Mouse (Mus musculus) limb, embryonic 12.5 days (tissue): ENCODE data around the gene Nfx1. TPM values are rescaled to one million over a fixed set of nuclear protein-coding genes. Genes with fewer than 3 reads are reported as not detected.

Experiments
- ATAC-seq: fragments of 200-750 bp; cut with Nextera tagmentation; 2 replicates; pipeline ENCODE4 v1.8.0; 2017; ENCODE audit warnings: low read depth, moderate TSS enrichment; ENCODE audit not compliant: insufficient number of reproducible peaks, insufficient read depth, low FRiP score, low TSS enrichment
- H3K27ac ChIP-seq: fragments of 300-500 bp; sonication (generic); 2 replicates; pipeline ENCODE4 v1.5.1; 2016; ENCODE audit warnings: mild to moderate bottlenecking, moderate library complexity
- H3K27me3 ChIP-seq: fragments of 300-500 bp; sonication (generic); 2 replicates; pipeline ENCODE4 v1.6.1; 2016; ENCODE audit warnings: mild to moderate bottlenecking, moderate library complexity
- H3K36me3 ChIP-seq: fragments of 300-500 bp; sonication (generic); 2 replicates; pipeline ENCODE4 v1.6.1; 2016; ENCODE audit warnings: mild to moderate bottlenecking, moderate library complexity
- H3K4me1 ChIP-seq: fragments of 300-500 bp; sonication (generic); replicated peaks from 2 replicates; pipeline ENCODE4 v1.6.1; 2016
- H3K4me2 ChIP-seq: fragments of 300-500 bp; sonication (generic); 2 replicates; pipeline ENCODE4 v1.6.1; 2016; ENCODE audit warnings: mild to moderate bottlenecking, moderate library complexity
- H3K4me3 ChIP-seq: fragments of 300-500 bp; sonication (generic); replicated peaks from 2 replicates; pipeline ENCODE4 v1.5.1; 2016; ENCODE audit warnings: mild to moderate bottlenecking
- H3K9ac ChIP-seq: fragments of 300-500 bp; sonication (generic); replicated peaks from 2 replicates; pipeline ENCODE4 v1.6.1; 2016; ENCODE audit warnings: mild to moderate bottlenecking, moderate library complexity
- H3K9me3 ChIP-seq: fragments of 300-500 bp; sonication (generic); 2 replicates; pipeline ENCODE4 v1.6.1; 2016; ENCODE audit warnings: mild to moderate bottlenecking, moderate library complexity
- WGBS: fragments of 180-500 bp; shearing (Covaris S2); methylation state at CpG from one replicate; pipeline ENCODE4 v1.1.7; 2016; 5-methylcytosine and 5-hydroxymethylcytosine counted together
- polyA plus RNA-seq: library from polyadenylated mRNA; unstranded; fragments of >200 nt; fragmentation: Nextera tagmentation; extraction: Ambion mirVana; gene quantifications from 2 replicates; pipeline ENCODE4 v1.2.1, GENCODE M21; 2016

Nfx1 gene
- polyA plus RNA-seq, 1 experiment from 2014 or later = 106 TPM

GRCm38 (mm10) chr4:41047524-41048271, 77.0 kb downstream of the Nfx1 start, which contains the start of gene Aqp7:
TSS of gene Aqp7 (minus strand) at chr4:41048139.
- Histone ChIP-seq H3K4me3 (no peak within 1 kb of the TSS), H3K4me2 (no peak within 1 kb of the TSS), H3K36me3 (no peaks in the 10 kb centered on the region), H3K9me3 (no peaks in the 10 kb centered on the region), H3K9ac (no peak within 1 kb of the TSS), H3K4me1 (peaks cover 12% of the 10 kb centered on the region), H3K27ac (0 out of 2 replicates have a peak within 1 kb of the TSS, but pooled peaks have one; percentile 4), H3K27me3 (no peaks in the 10 kb centered on the region)
- no peak for ATAC-seq
- 20% methylated on average over 9 of the region's 9 CpGs for WGBS

- Histone ChIP-seq H3K36me3 (no peaks in the 10 kb centered on the region), H3K27ac (no peak overlapping the region), H3K4me3 (no peak overlapping the region), H3K27me3 (no peaks in the 10 kb centered on the region), H3K4me2 (no peak overlapping the region), H3K9ac (no peak overlapping the region), H3K9me3 (no peaks in the 10 kb centered on the region), H3K4me1 (peaks cover 12% of the 10 kb centered on the region)
- WGBS = 71% methylated on average over 2 of the region's 2 CpGs
- no peak for ATAC-seq
Observed at GRCm38 (mm10) chr4:41048926-41049325, 78.2 kb downstream of the Nfx1 start.

- Histone ChIP-seq H3K36me3 (no peaks in the 10 kb centered on the region), H3K4me3 (peak overlapping the region; percentile 19; the same call in 1 of the 2 replicates), H3K27me3 (no peaks in the 10 kb centered on the region), H3K9ac (0 out of 2 replicates have a peak overlapping the region, but pooled peaks have one; percentile 18), H3K27ac (no peak overlapping the region), H3K4me2 (peak overlapping the region; percentile 44), H3K9me3 (no peaks in the 10 kb centered on the region), H3K4me1 (peaks cover 17% of the 10 kb centered on the region)
- 0 out of 2 replicates have a peak, but pooled peaks have one; percentile 29 for ATAC-seq
- WGBS = 34% methylated on average over 16 of the region's 16 CpGs
Observed at GRCm38 (mm10) chr4:41050726-41051675, 80.3 kb downstream of the Nfx1 start.

GRCm38 (mm10) chr4:41051781-41052180, 81.1 kb downstream of the Nfx1 start:
- 81% methylated on average over 7 of the region's 7 CpGs for WGBS
- Histone ChIP-seq H3K9me3 (no peaks in the 10 kb centered on the region), H3K27ac (no peak overlapping the region), H3K36me3 (no peaks in the 10 kb centered on the region), H3K4me1 (peaks cover 17% of the 10 kb centered on the region), H3K27me3 (no peaks in the 10 kb centered on the region), H3K9ac (no peak overlapping the region), H3K4me3 (no peak overlapping the region), H3K4me2 (no peak overlapping the region)
- no peak for ATAC-seq

GRCm38 (mm10) chr4:41055111-41055510, 84.4 kb downstream of the Nfx1 start:
- WGBS = 60% methylated on average over 13 of the region's 13 CpGs
- Histone ChIP-seq H3K36me3 (no peaks in the 10 kb centered on the region), H3K4me3 (no peak overlapping the region), H3K9me3 (no peaks in the 10 kb centered on the region), H3K4me1 (peaks cover 5% of the 10 kb centered on the region; the same call in 1 of the 2 replicates), H3K27me3 (no peaks in the 10 kb centered on the region), H3K27ac (peak overlapping the region; percentile 35; the same call in 1 of the 2 replicates), H3K4me2 (no peak overlapping the region), H3K9ac (no peak overlapping the region)
- ATAC-seq = 0 out of 2 replicates have a peak, but pooled peaks have one; percentile 35

- H3K27me3 ChIP-seq = no peaks in the 10 kb centered on the region
- ATAC-seq = no peak
- no peak overlapping the region for H3K4me2 ChIP-seq
- no peak overlapping the region for H3K9ac ChIP-seq
- H3K4me1 ChIP-seq = peaks cover 5% of the 10 kb centered on the region; the same call in 1 of the 2 replicates
- H3K27ac ChIP-seq = no peak overlapping the region
- H3K4me3 ChIP-seq = no peak overlapping the region
- H3K36me3 ChIP-seq = no peaks in the 10 kb centered on the region
- WGBS = 48% methylated on average over 1 of the region's 1 CpGs
- no peaks in the 10 kb centered on the region for H3K9me3 ChIP-seq
Observed at GRCm38 (mm10) chr4:41056253-41056652, 85.5 kb downstream of the Nfx1 start.

- no peak overlapping the region for H3K27ac ChIP-seq
- ATAC-seq = no peak
- WGBS = 65% methylated on average over 7 of the region's 7 CpGs
Observed at GRCm38 (mm10) chr4:41056742-41057332, 86.1 kb downstream of the Nfx1 start.

GRCm38 (mm10) chr4:41057361-41057760, 86.7 kb downstream of the Nfx1 start:
- Histone ChIP-seq H3K9ac (no peak overlapping the region), H3K4me3 (no peak overlapping the region), H3K4me2 (no peak overlapping the region), H3K4me1 (peaks cover 5% of the 10 kb centered on the region; the same call in 1 of the 2 replicates), H3K36me3 (no peaks in the 10 kb centered on the region), H3K27me3 (no peaks in the 10 kb centered on the region), H3K27ac (no peak overlapping the region), H3K9me3 (no peaks in the 10 kb centered on the region)
- ATAC-seq = no peak
- 69% methylated on average over 6 of the region's 9 CpGs for WGBS

More at GRCm38 (mm10) chr4:41056742-41057332, 86.1 kb downstream of the Nfx1 start:
- Histone ChIP-seq H3K9me3 (no peaks in the 10 kb centered on the region), H3K4me3 (no peak overlapping the region), H3K27me3 (no peaks in the 10 kb centered on the region), H3K36me3 (no peaks in the 10 kb centered on the region), H3K4me1 (peaks cover 5% of the 10 kb centered on the region; the same call in 1 of the 2 replicates), H3K9ac (no peak overlapping the region), H3K4me2 (no peak overlapping the region)

GRCm38 (mm10) chr4:41063351-41063750, 92.6 kb downstream of the Nfx1 start:
- ATAC-seq = no peak
- 0 out of 2 replicates have a peak, but pooled peaks cover 3% of the 10 kb centered on the region for H3K4me1 ChIP-seq
- H3K4me3 ChIP-seq = no peak overlapping the region
- no peaks in the 10 kb centered on the region; the same call in none of the 2 replicates for H3K27me3 ChIP-seq
- H3K4me2 ChIP-seq = no peak overlapping the region
- H3K9ac ChIP-seq = no peak overlapping the region
- H3K9me3 ChIP-seq = no peaks in the 10 kb centered on the region
- WGBS = 55% methylated on average over 3 of the region's 3 CpGs
- H3K27ac ChIP-seq = no peak overlapping the region
- no peaks in the 10 kb centered on the region for H3K36me3 ChIP-seq

GRCm38 (mm10) chr4:41063894-41064673, 93.4 kb downstream of the Nfx1 start:
- 0 out of 2 replicates have a peak, but pooled peaks have one; percentile 26 for ATAC-seq
- Histone ChIP-seq H3K4me2 (peak overlapping the region; percentile 37), H3K9me3 (no peaks in the 10 kb centered on the region), H3K4me3 (no peak overlapping the region), H3K4me1 (0 out of 2 replicates have a peak, but pooled peaks cover 3% of the 10 kb centered on the region), H3K27ac (peak overlapping the region; percentile 12; the same call in 1 of the 2 replicates), H3K27me3 (no peaks in the 10 kb centered on the region; the same call in none of the 2 replicates), H3K36me3 (no peaks in the 10 kb centered on the region), H3K9ac (no peak overlapping the region)
- 20% methylated on average over 16 of the region's 16 CpGs for WGBS
